Mouse (Mus musculus) bone marrow macrophage, adult 2 months (primary cell): ENCODE measurements around the gene Tfdp2.

ENCODE experiments used
- CTCF ChIP-seq: IDR thresholded peaks from 2 replicates; pipeline ENCODE4 v1.5.1; 2012; ENCODE audit warnings: low read depth, mild to moderate bottlenecking, low read length, moderate library complexity
- POLR2A ChIP-seq: IDR thresholded peaks from 2 replicates; pipeline ENCODE4 v1.6.1; 2012; ENCODE audit warnings: mild to moderate bottlenecking, low read depth, low read length, borderline replicate concordance

GRCm38 (mm10) chr9:96158431-96158830 is 37.6 kb upstream of the Tfdp2 start:
- TF ChIP-seq POLR2A (no peak), CTCF (no peak)
